Mouse (Mus musculus): ENCODE measurements around the gene Mttp.

Mttp gene

DNA sequence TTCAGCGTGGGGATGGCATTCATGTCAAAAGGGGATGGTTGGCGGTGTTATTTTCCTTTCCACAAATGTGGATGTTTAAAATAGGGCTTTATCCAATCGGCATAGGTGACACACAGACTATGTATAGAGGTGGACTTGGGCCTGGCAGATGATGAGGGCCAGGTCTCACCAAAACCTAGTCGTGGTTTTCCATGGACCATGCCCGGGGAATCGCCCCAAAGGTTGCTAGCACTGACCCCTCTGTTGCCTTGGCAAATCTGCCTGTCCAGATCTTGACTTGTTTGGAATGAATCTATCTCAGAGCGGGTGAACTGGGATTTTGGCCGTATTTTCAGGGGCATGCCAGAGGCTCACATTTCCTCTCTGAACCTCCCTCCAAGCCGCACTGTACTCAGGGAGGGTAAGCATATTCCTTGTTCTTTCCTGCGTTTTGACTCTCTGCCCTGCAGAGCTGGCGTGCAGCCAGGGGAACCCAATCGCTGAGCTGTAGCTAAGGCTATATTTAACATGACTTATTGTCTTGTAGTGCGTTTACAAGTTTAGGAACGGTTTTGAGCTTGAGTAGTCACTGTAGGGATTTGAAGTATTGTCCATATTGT is 80.9 kb downstream of the Mttp start:
- H3K4me1 ChIP-seq (replicated peaks; ENCODE audit: low read depth, low read length), result peaks cover 14% of the 10 kb centered on the region
- peaks cover 47% of the 10 kb centered on the region for H3K27me3 ChIP-seq (ENCODE audit: insufficient read depth, low read length)
- no peaks in the 10 kb centered on the region for H3K9me3 ChIP-seq (ENCODE audit: low read length)
- no peak overlapping the region for H3K4me3 ChIP-seq (replicated peaks; ENCODE audit: low read length)
- no peaks in the 10 kb centered on the region for H3K36me3 ChIP-seq (ENCODE audit: insufficient read depth, low read length)
- TF ChIP-seq CTCF (conservative IDR thresholded peaks at IDR 0.05; ENCODE audit: low read length), result no peak
- no peak for TF ChIP-seq NANOG (IDR thresholded peaks at IDR 0.05; ENCODE audit: borderline replicate concordance, low read length)
- no peak for TF ChIP-seq POU5F1 (IDR thresholded peaks at IDR 0.05; ENCODE audit: borderline replicate concordance, low read length)

- Histone ChIP-seq H3K4me1 (replicated peaks; ENCODE audit: low read depth, low read length) (peaks cover 14% of the 10 kb centered on the region), H3K36me3 (ENCODE audit: insufficient read depth, low read length) (no peaks in the 10 kb centered on the region), H3K4me3 (replicated peaks; ENCODE audit: low read length) (no peak overlapping the region), H3K27me3 (ENCODE audit: insufficient read depth, low read length) (peaks cover 36% of the 10 kb centered on the region), H3K9me3 (ENCODE audit: low read length) (no peaks in the 10 kb centered on the region)
- TF ChIP-seq NANOG (IDR thresholded peaks at IDR 0.05; ENCODE audit: borderline replicate concordance, low read length) (no peak), CTCF (conservative IDR thresholded peaks at IDR 0.05; ENCODE audit: low read length) (no peak), POU5F1 (IDR thresholded peaks at IDR 0.05; ENCODE audit: borderline replicate concordance, low read length) (no peak)
Measured at GRCm38 (mm10) chr3:138062673-138063072, 82.1 kb downstream of the Mttp start.

DNA sequence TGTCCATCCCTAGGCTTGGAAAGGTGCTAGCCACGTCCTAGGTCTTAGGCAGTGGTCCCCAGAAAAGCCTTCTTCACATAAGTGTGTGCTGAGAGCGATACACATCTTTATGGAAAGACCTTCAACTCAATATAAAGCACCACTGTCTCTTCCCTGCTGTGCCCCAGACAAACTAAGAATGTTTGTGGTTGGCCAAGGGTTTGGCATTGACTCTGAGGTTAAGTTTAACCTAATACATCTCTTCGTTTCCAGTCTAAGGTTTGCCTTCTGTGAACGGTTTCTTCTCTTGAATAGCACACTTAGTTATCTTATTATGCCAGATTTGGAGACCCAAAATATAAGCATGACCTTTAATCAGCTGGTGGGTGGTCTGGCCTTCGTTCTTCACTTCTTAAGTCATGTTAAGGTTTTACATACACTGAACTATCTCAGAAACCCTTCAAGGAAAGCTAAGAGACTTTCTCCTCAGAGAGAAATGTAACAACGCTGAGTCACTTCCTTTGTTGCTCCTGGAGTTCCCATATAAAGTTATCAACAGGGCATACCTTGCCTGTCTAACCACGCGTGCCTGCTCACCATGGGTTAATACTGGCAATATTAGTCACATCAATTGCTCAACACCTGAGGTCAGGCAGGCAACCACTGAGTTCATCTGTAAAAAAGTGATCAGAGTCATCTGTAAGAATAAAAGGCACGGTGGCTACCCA is 83.4 kb downstream of the Mttp start:
- no peaks in the 10 kb centered on the region for H3K36me3 ChIP-seq (ENCODE audit: insufficient read depth, low read length)
- TF ChIP-seq NANOG (IDR thresholded peaks at IDR 0.05; ENCODE audit: borderline replicate concordance, low read length) (no peak), CTCF (conservative IDR thresholded peaks at IDR 0.05; ENCODE audit: low read length) (no peak), POU5F1 (IDR thresholded peaks at IDR 0.05; ENCODE audit: borderline replicate concordance, low read length) (no peak)
- peaks cover 14% of the 10 kb centered on the region for H3K4me1 ChIP-seq (replicated peaks; ENCODE audit: low read depth, low read length)

GRCm38 (mm10) chr3:138060429-138060828 is 84.3 kb downstream of the Mttp start:
- H3K36me3 ChIP-seq (ENCODE audit: insufficient read depth, low read length), result no peaks in the 10 kb centered on the region
- no peak for TF ChIP-seq CTCF (conservative IDR thresholded peaks at IDR 0.05; ENCODE audit: low read length)
- TF ChIP-seq NANOG (IDR thresholded peaks at IDR 0.05; ENCODE audit: borderline replicate concordance, low read length), result no peak
- TF ChIP-seq POU5F1 (IDR thresholded peaks at IDR 0.05; ENCODE audit: borderline replicate concordance, low read length), result no peak
- H3K4me3 ChIP-seq (replicated peaks; ENCODE audit: low read length), result no peak overlapping the region
- H3K9me3 ChIP-seq (ENCODE audit: low read length), result no peaks in the 10 kb centered on the region
- peaks cover 15% of the 10 kb centered on the region for H3K27me3 ChIP-seq (ENCODE audit: insufficient read depth, low read length)
- H3K4me1 ChIP-seq (replicated peaks; ENCODE audit: low read depth, low read length), result peaks cover 12% of the 10 kb centered on the region

More for the DNA sequence above, 83.4 kb downstream of the Mttp start:
- Histone ChIP-seq H3K9me3 (ENCODE audit: low read length) (no peaks in the 10 kb centered on the region), H3K27me3 (ENCODE audit: insufficient read depth, low read length) (peaks cover 24% of the 10 kb centered on the region), H3K4me3 (replicated peaks; ENCODE audit: low read length) (no peak overlapping the region)

DNA sequence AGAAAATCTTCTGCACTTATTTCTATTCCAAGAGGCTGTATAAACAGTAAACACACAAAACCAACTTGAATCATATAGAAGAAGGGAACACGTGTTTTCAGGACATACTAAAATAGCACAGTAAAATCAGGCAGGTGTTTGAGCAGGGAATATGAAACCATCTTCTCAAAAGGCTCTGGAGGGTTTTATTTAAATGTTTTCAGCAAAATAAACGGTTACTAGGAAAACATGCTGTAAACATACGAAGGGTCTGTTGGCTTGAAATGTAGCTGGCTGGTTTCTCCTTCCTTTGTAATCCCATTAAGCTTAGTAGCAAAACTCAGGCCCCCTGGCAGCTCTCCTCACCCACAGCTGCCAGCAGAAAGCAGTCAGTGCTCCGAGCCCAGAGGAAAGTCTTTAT is 86.5 kb downstream of the Mttp start:
- H3K4me1 ChIP-seq (replicated peaks; ENCODE audit: low read depth, low read length), result no peaks in the 10 kb centered on the region
- no peak for TF ChIP-seq NANOG (IDR thresholded peaks at IDR 0.05; ENCODE audit: borderline replicate concordance, low read length)
- no peak for TF ChIP-seq CTCF (conservative IDR thresholded peaks at IDR 0.05; ENCODE audit: low read length)
- no peak for TF ChIP-seq POU5F1 (IDR thresholded peaks at IDR 0.05; ENCODE audit: borderline replicate concordance, low read length)
- no peak overlapping the region for H3K4me3 ChIP-seq (replicated peaks; ENCODE audit: low read length)
- no peaks in the 10 kb centered on the region for H3K27me3 ChIP-seq (ENCODE audit: insufficient read depth, low read length)
- H3K36me3 ChIP-seq (ENCODE audit: insufficient read depth, low read length), result no peaks in the 10 kb centered on the region
- H3K9me3 ChIP-seq (ENCODE audit: low read length), result no peaks in the 10 kb centered on the region

DNA sequence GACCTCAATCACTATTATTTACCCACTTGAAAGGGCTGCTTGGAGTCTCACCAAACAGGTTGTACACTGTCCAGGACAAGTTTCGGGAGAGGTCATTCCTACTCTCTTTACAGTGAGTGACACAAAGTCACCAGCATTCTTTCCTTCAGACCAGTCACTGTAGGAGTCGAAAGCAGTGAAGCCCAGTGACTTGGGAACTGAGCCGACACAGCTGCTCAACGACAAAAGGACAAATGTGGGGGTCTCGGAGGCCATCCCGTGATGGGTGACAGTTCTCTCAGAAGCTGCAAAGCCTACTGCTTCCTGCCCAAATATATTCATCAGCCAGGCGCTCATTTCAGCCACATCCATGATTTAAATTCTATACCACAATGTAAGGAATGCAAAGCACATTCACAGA is 87.8 kb downstream of the Mttp start:
- no peaks in the 10 kb centered on the region for H3K9me3 ChIP-seq (ENCODE audit: low read length)
- H3K4me3 ChIP-seq (replicated peaks; ENCODE audit: low read length), result no peak overlapping the region
- H3K36me3 ChIP-seq (ENCODE audit: insufficient read depth, low read length), result no peaks in the 10 kb centered on the region
- no peaks in the 10 kb centered on the region for H3K27me3 ChIP-seq (ENCODE audit: insufficient read depth, low read length)
- H3K4me1 ChIP-seq (replicated peaks; ENCODE audit: low read depth, low read length), result no peaks in the 10 kb centered on the region
- TF ChIP-seq POU5F1 (IDR thresholded peaks at IDR 0.05; ENCODE audit: borderline replicate concordance, low read length) (no peak), CTCF (conservative IDR thresholded peaks at IDR 0.05; ENCODE audit: low read length) (no peak), NANOG (IDR thresholded peaks at IDR 0.05; ENCODE audit: borderline replicate concordance, low read length) (no peak)

- no peaks in the 10 kb centered on the region for H3K4me1 ChIP-seq (replicated peaks; ENCODE audit: low read depth, low read length)
- TF ChIP-seq NANOG (IDR thresholded peaks at IDR 0.05; ENCODE audit: borderline replicate concordance, low read length) (no peak), POU5F1 (IDR thresholded peaks at IDR 0.05; ENCODE audit: borderline replicate concordance, low read length) (no peak), CTCF (conservative IDR thresholded peaks at IDR 0.05; ENCODE audit: low read length) (no peak)
- H3K36me3 ChIP-seq (ENCODE audit: insufficient read depth, low read length), result no peaks in the 10 kb centered on the region
- no peak overlapping the region for H3K4me3 ChIP-seq (replicated peaks; ENCODE audit: low read length)
- no peaks in the 10 kb centered on the region for H3K27me3 ChIP-seq (ENCODE audit: insufficient read depth, low read length)
- no peaks in the 10 kb centered on the region for H3K9me3 ChIP-seq (ENCODE audit: low read length)
Measured at GRCm38 (mm10) chr3:138053969-138054368, 90.8 kb downstream of the Mttp start.

DNA sequence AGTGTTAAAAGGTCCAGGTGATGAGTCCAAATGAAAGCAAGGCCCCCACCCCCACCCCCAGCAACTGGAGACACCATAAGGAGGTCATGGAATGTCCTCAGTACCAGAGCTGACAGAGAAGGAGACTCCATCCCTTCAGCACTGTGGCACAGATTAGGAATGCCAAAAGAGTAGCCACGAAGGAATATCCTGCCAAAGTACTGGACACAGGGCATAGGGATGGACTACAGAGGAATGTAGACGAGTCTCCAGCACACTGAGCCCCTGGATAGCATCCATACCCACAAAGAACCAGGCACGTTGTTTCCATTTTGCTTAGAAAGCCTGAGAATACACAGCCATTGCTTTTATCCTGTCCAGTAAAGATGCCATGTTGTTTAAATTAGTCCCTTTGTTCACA is 93.3 kb downstream of the Mttp start:
- Histone ChIP-seq H3K4me1 (replicated peaks; ENCODE audit: low read depth, low read length) (no peaks in the 10 kb centered on the region), H3K9me3 (ENCODE audit: low read length) (no peaks in the 10 kb centered on the region), H3K4me3 (replicated peaks; ENCODE audit: low read length) (no peak overlapping the region), H3K36me3 (ENCODE audit: insufficient read depth, low read length) (no peaks in the 10 kb centered on the region), H3K27me3 (ENCODE audit: insufficient read depth, low read length) (no peaks in the 10 kb centered on the region)
- TF ChIP-seq NANOG (IDR thresholded peaks at IDR 0.05; ENCODE audit: borderline replicate concordance, low read length) (no peak), POU5F1 (IDR thresholded peaks at IDR 0.05; ENCODE audit: borderline replicate concordance, low read length) (no peak), CTCF (conservative IDR thresholded peaks at IDR 0.05; ENCODE audit: low read length) (no peak)
